Mouse (Mus musculus): ENCODE measurements around the gene Cnr2. TPM values are rescaled to one million over a fixed set of nuclear protein-coding genes. Genes with fewer than 3 reads are reported as not detected.

Cnr2 gene
- polyA plus RNA-seq, 1 experiment, result not detected

GRCm38 (mm10) chr4:135911531-135911930 lies 16.3 kb downstream of the Cnr2 start:
- Histone ChIP-seq H3K4me3 (ENCODE audit: insufficient read depth, low read depth, low read length) (no peak overlapping the region), H3K27ac (ENCODE audit: insufficient read depth, low read depth, low read length) (no peak overlapping the region), H3K4me1 (ENCODE audit: control insufficient read depth, insufficient read depth, low read length) (no peaks in the 10 kb centered on the region)
- no peak for TF ChIP-seq POLR2A (IDR thresholded peaks at IDR 0.05; ENCODE audit: insufficient read depth, low read depth, low read length)
- TF ChIP-seq CTCF (IDR thresholded peaks at IDR 0.05; ENCODE audit: insufficient read depth, low read depth, low read length), result no peak
- 68% methylated on average over 7 of the region's 7 CpGs for WGBS

GRCm38 (mm10) chr4:135912164-135912563 lies 17.0 kb downstream of the Cnr2 start:
- H3K4me1 ChIP-seq (ENCODE audit: control insufficient read depth, insufficient read depth, low read length), result no peaks in the 10 kb centered on the region
- H3K4me3 ChIP-seq (ENCODE audit: insufficient read depth, low read depth, low read length), result no peak overlapping the region
- TF ChIP-seq CTCF (IDR thresholded peaks at IDR 0.05; ENCODE audit: insufficient read depth, low read depth, low read length) (no peak), POLR2A (IDR thresholded peaks at IDR 0.05; ENCODE audit: insufficient read depth, low read depth, low read length) (no peak)
- H3K27ac ChIP-seq (ENCODE audit: insufficient read depth, low read depth, low read length), result no peak overlapping the region
- WGBS, result 67% methylated on average over 3 of the region's 3 CpGs

- no peaks in the 10 kb centered on the region for H3K4me1 ChIP-seq (ENCODE audit: control insufficient read depth, insufficient read depth, low read length)
- no peak overlapping the region for H3K27ac ChIP-seq (ENCODE audit: insufficient read depth, low read depth, low read length)
- WGBS, result 68% methylated on average over 3 of the region's 3 CpGs
- H3K4me3 ChIP-seq (ENCODE audit: insufficient read depth, low read depth, low read length), result no peak overlapping the region
- TF ChIP-seq POLR2A (IDR thresholded peaks at IDR 0.05; ENCODE audit: insufficient read depth, low read depth, low read length) (no peak), CTCF (IDR thresholded peaks at IDR 0.05; ENCODE audit: insufficient read depth, low read depth, low read length) (no peak)
These were observed 17.6 kb downstream of the Cnr2 start for GRCm38 (mm10) chr4:135912835-135913234.

- Histone ChIP-seq H3K4me1 (ENCODE audit: control insufficient read depth, insufficient read depth, low read length) (no peaks in the 10 kb centered on the region), H3K4me3 (ENCODE audit: insufficient read depth, low read depth, low read length) (no peak overlapping the region), H3K27ac (ENCODE audit: insufficient read depth, low read depth, low read length) (no peak overlapping the region)
- no peak for TF ChIP-seq POLR2A (IDR thresholded peaks at IDR 0.05; ENCODE audit: insufficient read depth, low read depth, low read length)
- no peak for TF ChIP-seq CTCF (IDR thresholded peaks at IDR 0.05; ENCODE audit: insufficient read depth, low read depth, low read length)
- 82% methylated on average over 4 of the region's 4 CpGs for WGBS
These were observed 18.2 kb downstream of the Cnr2 start for GRCm38 (mm10) chr4:135913433-135913832.

GRCm38 (mm10) chr4:135918635-135919279 lies 23.6 kb downstream of the Cnr2 start:
- TF ChIP-seq CTCF (IDR thresholded peaks at IDR 0.05; ENCODE audit: insufficient read depth, low read depth, low read length) (no peak), POLR2A (IDR thresholded peaks at IDR 0.05; ENCODE audit: insufficient read depth, low read depth, low read length) (no peak)
- Histone ChIP-seq H3K4me1 (ENCODE audit: control insufficient read depth, insufficient read depth, low read length) (peaks cover 8% of the 10 kb centered on the region), H3K4me3 (ENCODE audit: insufficient read depth, low read depth, low read length) (no peak overlapping the region), H3K27ac (ENCODE audit: insufficient read depth, low read depth, low read length) (no peak overlapping the region)
- WGBS, result 72% methylated on average over 13 of the region's 13 CpGs

- 87% methylated on average over 3 of the region's 3 CpGs for WGBS
- Histone ChIP-seq H3K4me3 (ENCODE audit: insufficient read depth, low read depth, low read length) (no peak overlapping the region), H3K27ac (ENCODE audit: insufficient read depth, low read depth, low read length) (no peak overlapping the region), H3K4me1 (ENCODE audit: control insufficient read depth, insufficient read depth, low read length) (peaks cover 8% of the 10 kb centered on the region)
- TF ChIP-seq CTCF (IDR thresholded peaks at IDR 0.05; ENCODE audit: insufficient read depth, low read depth, low read length), result no peak
- no peak for TF ChIP-seq POLR2A (IDR thresholded peaks at IDR 0.05; ENCODE audit: insufficient read depth, low read depth, low read length)
These were observed 24.1 kb downstream of the Cnr2 start for GRCm38 (mm10) chr4:135919280-135919639.

- Histone ChIP-seq H3K27ac (ENCODE audit: insufficient read depth, low read depth, low read length) (no peak within 1 kb of the TSS), H3K4me3 (ENCODE audit: insufficient read depth, low read depth, low read length) (peak within 1 kb of the TSS; percentile 88), H3K4me1 (ENCODE audit: control insufficient read depth, insufficient read depth, low read length) (peaks cover 8% of the 10 kb centered on the region)
- WGBS, result under 1% methylated on average over 60 of the region's 60 CpGs
- TF ChIP-seq POLR2A (IDR thresholded peaks at IDR 0.05; ENCODE audit: insufficient read depth, low read depth, low read length) (peak; percentile 69), CTCF (IDR thresholded peaks at IDR 0.05; ENCODE audit: insufficient read depth, low read depth, low read length) (peak; percentile 82)
These were observed 25.4 kb downstream of the Cnr2 start, which contains the start of gene Fuca1 for GRCm38 (mm10) chr4:135920304-135921241. Fuca1 (plus strand) TSS chr4:135920735.

- no peak overlapping the region for H3K27ac ChIP-seq (ENCODE audit: insufficient read depth, low read depth, low read length)
- 4% methylated on average over 26 of the region's 26 CpGs for WGBS
These were observed 26.3 kb downstream of the Cnr2 start for GRCm38 (mm10) chr4:135921257-135922120.

More at GRCm38 (mm10) chr4:135921257-135922120, 26.3 kb downstream of the Cnr2 start:
- H3K4me3 ChIP-seq (ENCODE audit: insufficient read depth, low read depth, low read length), result peak overlapping the region; percentile 88
- TF ChIP-seq CTCF (IDR thresholded peaks at IDR 0.05; ENCODE audit: insufficient read depth, low read depth, low read length) (no peak), POLR2A (IDR thresholded peaks at IDR 0.05; ENCODE audit: insufficient read depth, low read depth, low read length) (no peak)
- H3K4me1 ChIP-seq (ENCODE audit: control insufficient read depth, insufficient read depth, low read length), result peaks cover 8% of the 10 kb centered on the region

Measured in olfactory bulb, adult 2 months (tissue).